Mouse (Mus musculus) spleen, postnatal 4 days (tissue): Measurements from ENCODE around the gene Arhgap9.

Source experiments
- DNase-seq, 2 experiments: peaks; one replicate each; pipeline ENCODE4 v3.0.0; 2022; ENCODE audit warnings: low spot score in 2 of 2

The Arhgap9 gene

DNA sequence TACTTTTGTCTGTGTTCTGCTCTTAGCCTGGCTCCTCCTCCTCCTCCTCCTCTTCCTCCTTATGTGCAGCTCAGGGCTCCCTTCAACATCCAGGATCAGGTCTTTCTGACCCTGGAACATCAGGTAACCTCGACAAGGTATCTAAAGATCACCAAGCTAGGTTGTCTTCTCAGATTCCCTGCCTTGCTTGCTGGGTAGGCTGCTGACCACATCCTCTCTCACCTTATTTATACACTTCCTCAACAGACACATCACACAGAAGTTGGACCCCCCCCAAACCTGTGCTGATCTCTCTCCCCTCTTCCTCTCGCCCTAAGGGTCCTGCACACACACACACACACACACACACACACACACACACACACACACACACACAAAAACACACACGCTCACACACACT, at the start of gene Arhgap9:
Gene Arhgap9 (plus strand): TSS at position 344 of the 400 bp plus-strand sequence.
- DNase-seq: no peak

DNA sequence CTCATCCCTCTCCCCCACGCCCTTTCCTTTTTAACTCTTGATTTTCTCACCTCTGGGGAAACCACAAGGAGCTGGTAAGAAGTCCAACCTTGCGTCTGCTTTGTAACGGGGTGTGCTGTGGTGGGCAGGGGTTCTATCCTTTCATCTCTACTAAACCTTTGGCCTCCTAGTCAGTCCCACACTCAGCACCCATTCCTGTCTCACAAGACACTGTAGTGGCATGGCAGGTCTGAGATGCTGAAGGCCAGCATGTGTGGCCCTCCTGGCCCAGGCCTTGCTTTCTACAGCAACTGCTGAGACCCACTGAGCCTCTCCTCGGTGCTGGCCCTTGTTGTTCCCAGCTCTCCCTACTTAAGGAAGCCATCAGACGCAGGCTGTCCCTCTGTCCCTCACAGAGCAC, 49.4 kb upstream of the Arhgap9 start:
- no peak for DNase-seq

DNA sequence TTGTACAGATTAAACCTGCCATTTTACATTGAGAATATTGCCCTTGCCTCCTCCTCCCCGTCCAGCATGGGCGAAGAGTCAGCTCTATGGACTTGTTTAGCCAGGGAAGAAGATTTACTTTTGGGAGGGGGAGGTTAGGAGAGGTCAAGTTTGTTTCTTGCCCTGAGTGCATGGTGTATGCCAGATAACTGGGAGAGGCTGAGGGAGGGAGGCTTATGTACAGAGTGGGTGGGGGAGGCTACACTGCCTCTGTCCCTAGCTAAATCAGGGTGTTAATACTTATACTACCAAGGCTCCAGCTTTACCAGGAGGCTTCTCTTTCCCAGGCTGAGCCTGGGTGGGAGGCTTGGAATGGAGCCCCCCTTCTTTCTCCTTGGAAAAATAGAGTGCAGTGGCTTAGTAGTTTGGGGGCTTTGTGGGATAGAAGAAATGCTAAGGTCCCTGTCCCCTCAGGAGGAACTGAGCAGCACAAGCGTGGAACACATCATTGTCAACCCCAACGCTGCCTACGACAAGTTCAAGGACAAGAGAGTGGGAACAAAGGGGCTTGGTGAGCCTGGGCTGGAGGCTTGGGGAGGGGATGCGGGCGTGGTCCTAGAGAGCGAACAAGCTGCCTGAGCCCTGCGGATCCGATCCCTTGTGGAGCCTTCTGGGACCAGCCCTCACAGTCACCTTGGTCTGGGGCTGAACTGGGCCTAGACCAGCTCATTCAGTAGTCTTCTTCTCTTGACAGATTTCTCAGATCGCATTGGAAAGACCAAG, 47.3 kb upstream of the Arhgap9 start:
- no peak for DNase-seq

DNA sequence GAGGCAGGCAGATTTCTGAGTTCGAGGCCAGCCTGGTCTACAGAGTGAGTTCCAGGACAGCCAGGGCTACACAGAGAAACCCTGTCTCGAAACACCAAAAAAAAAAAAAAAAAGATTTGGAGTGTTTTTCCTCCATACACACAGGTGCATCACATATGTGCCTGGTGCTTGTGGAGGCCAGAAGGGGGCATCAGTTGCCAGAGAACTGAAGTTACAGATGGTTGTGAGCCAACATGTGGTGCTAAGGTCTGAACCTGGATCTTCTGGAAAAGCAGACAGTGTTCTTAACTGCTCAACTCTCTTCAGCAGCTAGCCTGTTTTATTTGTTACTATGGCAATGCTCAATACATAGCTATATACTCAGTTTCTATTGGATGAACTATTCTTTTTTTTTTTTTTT, 42.0 kb upstream of the Arhgap9 start:
- DNase-seq: no peak

DNA sequence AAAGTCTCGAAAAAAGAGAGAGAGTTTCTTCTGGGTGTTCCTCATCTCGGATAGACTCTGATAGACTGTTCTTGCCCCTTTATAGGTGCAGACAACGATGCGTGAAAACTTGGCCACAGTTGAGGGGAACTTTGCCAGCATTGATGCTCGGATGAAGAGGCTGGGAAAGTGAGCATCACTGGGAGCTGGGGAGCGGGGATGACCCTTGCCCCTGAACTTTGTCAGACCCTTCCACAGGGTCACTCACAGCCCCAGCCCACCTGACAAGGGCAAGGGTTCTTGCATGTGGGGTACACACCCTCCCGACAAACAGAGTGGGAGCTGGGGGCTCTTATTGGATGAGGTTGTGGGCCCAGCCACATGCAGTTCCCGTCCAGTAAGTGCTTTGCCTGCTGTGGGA, 40.4 kb upstream of the Arhgap9 start:
- DNase-seq: no peak

DNA sequence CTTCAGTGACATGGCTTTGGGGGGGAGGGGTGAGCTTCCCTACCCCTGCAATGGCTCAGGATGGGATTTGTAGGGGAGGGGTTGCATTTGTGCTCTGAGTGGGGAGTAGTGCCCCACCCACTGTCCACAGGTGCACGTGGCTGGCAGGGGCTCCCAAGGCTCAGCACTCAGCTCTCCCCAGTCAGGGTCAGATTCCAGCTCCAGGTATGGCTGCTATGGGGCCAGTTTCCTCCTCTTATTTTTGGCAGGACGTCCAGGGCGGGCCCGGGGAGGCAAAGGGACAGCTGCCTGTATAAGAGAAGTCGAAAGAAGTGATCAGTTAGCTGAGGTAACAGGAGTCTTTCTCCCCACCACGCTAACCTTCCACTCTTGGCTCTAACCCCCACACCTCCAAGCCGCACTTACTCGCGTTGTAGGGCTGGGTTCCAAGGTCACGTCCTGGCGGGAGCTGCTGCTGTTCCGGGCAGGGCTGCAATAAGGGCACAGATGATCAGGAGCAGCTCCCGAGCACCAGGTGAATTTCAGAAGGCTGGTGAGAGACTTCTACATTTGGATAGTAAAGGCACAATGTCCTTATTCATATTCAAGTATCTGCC, 39.0 kb upstream of the Arhgap9 start:
- no peak for DNase-seq

DNA sequence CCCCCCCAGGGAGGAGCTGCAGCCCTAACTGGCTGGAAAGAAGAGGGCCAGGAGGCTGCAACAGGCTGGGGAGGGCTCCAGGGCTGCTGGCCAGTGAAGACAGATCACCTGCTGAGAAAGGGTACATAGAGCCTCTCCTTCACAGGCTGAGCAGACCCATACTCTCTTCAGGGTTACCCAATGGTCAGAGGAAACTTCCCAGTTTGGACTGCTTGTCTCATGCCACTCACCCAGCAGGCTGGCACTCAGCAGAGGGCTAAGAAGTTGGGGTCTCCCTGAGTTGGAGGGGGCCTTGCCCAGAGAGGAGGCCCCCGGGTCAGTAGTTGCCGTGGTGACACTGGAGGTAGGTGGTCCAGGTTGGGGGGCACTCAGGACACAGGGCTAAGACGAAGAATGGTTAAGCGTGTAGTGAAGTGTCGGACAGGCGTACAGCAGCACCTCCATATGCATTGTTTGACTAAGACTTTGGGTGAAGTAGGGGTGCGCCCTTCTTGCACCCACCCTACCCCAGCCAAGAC, 37.6 kb upstream of the Arhgap9 start:
- DNase-seq: no peak

DNA sequence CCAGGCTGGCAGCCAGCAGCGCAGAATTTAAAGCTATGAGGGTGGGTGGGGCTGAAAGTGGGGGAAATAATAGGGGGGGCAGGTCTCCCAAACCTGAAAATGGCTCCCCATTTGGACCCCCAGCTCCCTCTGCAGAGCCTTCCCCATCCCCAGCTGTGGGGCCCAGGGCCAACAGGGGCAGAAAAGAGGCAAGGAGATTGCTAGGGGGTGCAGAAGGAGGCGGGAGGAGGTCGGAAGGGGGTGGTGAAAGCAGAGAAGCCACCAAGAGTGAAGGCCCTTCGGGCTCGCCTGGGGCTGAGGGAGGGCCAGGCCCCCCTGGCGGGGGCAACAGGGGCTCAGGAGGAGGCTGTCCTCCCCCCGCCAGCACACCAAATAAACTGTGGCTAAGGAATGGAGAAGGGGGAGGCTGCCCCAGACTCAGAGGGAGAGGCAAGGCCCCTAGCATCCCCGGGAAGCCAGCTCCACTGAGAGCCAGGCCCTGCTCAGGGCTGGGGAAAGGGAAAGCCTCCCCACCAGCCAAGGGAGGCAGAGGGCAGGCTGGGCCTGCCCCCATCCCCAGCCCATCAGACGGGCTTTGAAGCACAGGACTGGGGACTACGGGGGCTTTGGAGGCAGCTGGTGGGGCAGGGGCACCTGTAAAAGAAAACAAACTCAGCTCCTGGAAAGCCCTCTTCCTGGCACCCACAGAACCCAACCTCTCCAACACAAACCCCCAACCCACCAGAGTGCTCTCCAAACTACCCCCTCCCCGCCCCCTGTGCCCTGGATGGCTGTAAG, 36.9 kb upstream of the Arhgap9 start:
- no peak for DNase-seq

DNA sequence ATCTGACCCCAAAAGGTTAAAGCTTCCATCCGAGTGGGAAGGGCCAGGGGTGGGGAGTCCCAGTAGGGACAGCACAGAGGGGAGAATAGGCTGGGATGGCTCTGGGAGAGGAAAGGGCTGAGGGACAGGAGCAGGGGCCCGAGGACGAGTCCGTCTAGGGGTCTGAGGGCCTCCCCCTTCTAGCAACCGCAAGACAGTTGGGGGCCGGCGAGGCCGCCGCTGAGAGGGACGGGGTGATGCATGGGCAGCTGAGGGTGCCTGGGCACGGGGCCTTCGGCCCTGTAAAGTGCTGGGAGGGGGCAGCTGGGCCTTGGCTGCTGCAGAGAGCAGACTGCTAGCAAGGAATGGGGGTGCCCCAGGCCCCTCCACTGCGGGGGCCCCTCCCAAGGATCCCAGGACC, 36.1 kb upstream of the Arhgap9 start:
- no peak for DNase-seq

DNA sequence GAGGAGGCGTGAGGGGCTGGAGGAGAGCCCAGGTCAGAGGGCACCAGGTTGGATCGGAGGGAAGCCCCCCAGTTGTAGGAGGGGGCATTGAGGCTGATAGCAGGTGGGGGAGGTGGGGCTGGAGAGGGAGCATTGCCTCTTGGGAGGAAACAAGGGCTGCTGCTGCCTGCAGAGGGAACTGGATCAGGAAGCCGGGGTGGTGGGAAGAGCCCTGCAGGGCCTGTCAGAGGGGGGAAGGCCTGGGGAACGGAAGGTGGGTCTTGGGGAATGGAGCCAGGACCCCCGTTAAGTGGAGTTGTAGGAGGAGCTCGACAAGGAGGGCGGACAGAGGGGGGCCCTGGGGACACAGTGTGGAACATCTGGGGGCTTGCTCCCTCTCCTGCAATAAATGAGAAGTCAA, 35.6 kb upstream of the Arhgap9 start:
- DNase-seq: peak in 1 of 2 experiments; percentile 64

DNA sequence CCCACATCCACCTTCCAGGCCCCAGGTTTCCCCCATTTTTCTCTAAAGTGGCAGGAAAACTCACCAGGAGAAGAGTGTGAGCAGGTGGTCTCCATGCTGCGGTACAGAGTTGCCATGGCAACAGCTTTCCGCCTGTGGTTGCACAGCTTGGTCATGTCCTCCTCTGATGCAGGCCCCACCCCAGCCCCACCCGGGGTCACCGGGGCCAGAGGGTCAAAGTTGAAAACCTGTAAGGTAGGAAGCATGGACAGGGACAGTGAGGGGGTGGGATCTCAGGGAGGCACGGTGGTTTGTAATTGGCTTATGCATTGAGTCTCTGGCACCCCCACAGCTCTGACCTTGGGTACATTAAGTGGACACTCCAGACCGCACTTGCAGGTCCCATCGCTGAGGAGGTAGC, 35.0 kb upstream of the Arhgap9 start:
- DNase-seq: no peak

DNA sequence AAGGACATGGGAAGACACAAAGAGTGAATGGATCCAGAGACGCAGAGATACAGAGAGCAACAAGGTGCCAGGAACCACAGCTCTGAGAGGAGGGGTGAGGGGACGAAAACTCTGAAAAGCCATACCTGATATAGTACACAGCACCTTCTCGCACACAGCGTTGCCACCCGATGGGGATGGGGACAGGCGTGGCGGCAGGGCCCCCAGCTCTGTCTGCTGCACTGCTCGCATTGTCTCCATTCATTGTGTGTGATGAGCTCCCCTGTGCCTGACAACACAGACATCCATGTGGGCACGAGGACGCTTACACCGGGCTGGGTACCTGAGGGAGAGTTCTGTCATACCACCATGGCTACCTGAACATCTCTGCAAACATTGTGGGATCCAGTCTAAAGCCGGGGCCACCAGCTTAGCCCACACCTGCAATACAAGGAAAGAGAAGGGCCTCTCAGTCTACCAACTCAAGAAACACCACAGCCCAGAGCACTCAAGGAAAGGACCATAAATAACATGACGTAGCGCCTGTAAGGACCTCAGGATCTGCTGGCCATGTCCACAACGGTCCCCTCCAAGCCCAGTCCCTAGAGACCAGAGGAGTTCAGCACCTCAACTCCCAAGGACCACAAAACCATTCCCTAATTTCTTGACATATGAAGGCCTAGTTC, 34.4 kb upstream of the Arhgap9 start:
- peak in 1 of 2 experiments; percentile 69 for DNase-seq

DNA sequence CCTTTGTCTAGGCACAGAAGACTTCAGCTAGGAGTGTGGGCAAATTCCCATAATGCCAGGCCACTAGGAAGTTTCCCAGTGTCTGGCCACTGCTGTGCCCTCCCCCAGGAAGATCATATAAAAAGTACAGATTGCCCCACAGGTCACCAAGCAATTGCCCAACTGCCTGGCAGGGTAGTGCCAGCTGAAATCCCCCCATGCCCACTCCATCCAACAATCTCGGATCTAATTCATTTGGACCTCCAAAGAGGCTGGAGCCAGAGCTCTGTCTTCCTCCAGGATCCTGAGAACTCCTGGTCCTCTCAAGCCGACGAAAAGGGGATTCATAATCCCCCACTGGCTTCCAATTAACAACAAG, 33.8 kb upstream of the Arhgap9 start:
- peak in 1 of 2 experiments; percentile 63 for DNase-seq

DNA sequence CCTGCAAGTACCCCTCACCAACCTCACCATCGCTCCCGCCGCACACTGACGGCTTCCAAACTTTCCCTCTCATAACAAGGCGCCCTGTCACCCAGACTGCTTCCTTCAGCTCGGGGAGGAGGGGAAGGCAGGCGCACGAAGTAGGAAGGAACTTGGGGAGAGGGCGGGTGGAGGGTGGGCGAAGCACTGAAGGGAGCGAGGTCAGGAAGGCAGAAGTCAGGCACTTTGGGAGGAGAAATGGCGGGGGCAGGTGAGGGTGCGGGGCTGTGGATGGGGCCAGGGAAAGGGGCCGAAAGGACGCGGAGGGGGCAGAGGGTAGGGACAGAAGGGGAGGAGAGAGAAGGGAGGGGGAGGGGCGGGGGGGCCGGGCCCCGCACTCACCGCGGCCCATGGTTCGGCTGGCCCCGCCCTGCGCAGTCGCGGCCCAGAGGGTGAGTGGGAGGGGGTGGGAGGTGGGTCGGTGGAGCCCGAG, 33.4 kb upstream of the Arhgap9 start:
- DNase-seq: no peak

DNA sequence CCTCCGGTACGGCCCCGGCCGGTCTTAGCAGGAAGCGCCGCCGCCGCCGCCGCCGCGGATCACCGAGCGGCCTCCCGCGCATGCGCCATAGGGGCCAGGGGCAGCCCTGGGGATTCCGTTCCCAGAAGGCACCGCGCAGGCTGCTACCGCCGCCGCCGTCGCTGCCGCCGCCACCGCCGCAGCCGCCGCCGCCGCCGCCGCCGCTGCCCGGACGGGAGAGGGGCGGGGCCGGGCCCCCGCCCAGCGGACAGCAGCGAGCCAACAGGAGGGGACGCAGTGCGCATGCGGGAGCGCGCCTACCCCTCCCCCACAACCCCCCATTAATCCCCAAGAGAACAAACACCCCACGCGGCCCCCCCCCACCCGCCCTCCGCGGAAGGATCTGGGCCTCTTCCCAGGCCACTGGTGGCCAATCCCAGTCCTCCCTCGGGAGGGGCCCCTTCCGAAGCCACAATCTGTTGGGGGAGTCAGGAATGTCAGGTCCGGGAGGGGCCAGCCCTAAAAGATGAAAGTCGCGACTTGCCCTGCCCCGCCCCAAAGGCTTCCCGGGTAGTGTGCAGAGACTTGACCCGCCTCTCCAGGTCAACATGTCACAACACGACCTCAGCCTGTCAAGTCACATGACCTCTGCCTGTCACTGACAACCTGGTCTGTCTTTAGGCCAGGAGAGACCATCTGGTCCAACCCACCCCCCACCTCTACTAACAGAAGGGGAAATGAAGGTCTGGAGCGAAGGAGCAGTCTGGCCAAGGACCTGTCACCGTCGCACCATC, 32.8 kb upstream of the Arhgap9 start, which contains the start of gene Mbd6:
Gene Mbd6 (minus strand): TSS at position 219 of the 773 bp plus-strand sequence.
- peak; percentile 93 to 97 for DNase-seq

DNA sequence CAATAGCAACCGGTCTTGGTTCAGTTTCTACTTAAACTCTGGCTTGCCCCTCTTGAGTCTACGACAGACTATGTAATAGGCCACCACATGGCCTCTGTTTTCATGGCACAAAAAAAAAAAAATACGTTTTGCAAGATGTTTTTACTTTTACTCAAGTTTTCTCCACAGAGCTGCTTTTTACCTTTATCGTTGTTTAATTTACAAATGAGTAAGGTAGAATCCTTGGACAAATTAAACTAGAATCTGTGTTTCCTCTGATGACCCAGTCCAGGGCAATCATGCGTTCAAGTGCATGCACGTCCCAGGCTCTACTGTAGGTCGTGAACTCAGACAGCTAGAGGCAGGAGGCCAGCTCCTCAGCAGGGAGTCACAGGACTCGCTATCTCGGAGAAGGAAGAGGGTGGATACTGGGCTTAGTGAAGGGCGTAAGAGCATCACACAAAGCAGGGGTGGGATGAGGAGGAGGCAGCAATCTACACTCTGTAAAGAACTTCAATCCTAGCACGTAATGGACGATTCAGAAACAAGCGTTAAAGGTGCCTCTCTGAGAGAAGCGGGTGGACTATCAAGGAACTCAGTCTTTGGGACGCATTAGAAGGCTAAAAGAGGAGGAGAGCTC, 32.1 kb upstream of the Arhgap9 start:
- DNase-seq: peak; percentile 63 to 78

DNA sequence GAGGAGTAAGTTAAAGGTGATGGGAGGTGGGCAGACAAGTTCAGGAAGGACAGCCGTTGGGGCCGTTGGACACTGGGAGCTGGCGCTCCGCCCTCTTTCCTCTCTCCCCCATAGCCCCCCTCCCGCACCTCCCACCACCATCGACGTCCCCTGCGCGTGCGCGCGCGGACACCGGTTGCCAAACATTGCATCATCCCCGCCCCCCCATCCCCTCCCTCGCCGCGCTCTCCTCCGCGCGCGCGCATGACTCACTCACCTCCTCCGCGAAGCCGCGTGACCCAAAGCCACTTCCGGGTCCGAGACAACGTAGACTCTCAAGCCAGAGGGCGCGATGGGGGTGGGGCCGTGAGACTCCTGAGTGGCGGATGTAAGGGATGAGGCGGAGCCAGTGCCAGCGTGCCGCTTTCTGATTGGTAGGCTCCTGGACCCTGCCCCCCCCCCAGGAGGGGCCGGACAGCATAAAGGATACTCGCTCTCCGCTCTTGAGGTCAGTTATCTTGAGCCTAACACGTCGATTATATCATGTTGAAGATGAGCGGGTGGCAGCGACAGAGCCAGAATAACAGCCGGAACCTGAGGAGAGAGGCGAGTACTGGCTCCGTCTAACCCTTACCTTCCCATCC, 31.3 kb upstream of the Arhgap9 start:
- DNase-seq: peak; percentile 99

DNA sequence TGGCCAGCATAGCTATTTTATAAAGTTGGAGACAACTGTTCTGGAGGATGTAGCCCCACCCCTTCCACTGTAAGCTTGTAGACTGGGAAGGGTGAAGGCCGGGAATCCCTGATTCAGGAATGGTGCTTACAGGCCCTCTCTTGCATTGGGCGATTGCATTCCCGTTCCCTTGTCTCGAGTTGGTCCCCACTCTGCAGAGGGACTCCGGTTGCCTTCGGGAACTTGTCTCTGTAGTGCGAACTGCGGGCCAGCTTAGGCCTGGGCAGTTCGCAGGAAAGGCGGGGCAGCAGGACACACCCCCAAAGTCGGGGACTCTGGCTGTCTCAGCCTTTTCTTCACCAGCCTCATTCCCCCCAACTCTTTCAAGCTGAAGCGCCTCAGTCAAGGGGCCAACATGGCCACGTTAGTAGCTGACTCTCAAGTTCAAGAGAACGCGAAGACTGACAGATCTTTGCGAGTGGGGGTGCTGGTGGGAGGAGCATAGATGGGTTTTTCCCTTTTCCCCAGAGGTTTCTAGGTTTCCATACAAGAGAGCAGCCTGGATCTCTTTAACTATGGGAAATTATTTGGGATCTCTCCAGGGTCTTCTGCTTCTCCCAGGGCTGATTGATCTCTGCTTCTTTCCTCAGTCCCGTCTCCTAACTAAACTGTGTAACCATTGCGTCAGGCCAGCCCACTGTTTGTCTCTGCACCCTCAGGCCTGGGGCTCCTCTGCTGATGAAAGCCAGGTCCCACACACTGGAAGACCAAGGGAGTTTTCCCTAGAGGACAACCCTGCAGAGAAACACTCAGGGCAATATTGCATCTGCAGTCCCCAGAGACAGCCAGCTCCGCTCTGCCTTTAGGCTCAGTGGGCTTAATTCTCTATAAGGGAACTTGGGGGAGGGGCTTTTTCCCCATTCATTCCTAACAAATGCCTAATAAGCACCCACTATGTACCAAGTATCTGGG, 30.6 kb upstream of the Arhgap9 start:
- DNase-seq: peak; percentile 67 to 85
